Mouse (Mus musculus) left cerebral cortex, adult 9 months (tissue): ENCODE results near the gene Mcam.

ENCODE experiments used
- DNase-seq, 2 experiments: peaks; one replicate each; pipeline ENCODE4 v3.0.0; 2022; ENCODE audit warnings: low spot score in 2 of 2

Gene Mcam

DNA sequence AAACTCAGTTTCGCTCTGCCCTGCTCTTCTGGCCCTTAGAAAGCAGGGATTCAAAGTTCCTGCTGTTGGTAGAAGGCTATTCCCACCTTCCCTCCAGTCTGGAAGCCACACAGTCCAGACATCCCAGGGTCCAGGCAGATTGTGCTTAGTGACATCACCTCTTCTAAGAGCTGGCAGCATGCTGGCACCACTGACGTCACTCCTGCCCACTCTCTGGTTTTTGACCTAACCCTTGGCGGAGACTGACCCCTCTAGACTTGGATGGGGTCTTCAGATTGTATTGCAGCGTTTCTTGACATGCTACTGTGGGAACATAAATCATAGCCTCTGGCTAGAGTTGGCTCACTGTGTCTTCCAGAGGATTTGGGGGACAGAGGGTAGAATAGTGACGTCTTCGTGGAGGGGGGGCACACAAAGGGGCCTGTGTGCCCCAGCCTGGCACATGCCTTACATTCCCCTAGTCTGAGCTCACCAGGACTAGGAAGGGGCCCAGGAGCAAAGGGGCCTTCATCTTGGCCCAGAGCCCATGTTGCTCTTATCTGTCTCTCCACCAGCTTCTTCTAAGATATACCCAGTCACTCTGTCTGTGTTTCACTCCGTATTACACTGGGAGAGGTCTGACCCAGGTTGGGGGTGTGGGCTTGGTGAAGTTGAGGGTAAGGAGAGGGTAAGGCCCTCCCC lies 1.6 kb downstream of the Mcam start:
- DNase-seq = no peak

DNA sequence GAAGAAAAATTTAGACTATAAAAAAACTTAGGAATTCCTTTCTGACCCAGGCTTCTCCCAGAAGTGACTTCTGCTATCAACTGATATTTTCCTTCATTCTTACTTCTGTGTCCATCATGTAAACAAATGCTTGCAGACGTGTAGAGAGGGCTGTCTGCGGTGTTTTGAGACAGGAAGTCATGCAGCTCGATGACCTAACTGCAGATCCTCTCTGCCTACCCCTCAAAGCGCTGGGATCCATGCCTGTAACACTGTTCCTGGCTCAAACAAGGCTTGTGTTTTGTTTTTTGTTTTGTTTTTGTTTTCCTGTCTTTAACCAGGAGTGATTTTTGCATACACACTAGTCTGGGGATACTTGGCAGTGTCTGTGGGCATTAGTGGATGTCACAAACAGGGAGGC lies 3.6 kb downstream of the Mcam start:
- no peak for DNase-seq

DNA sequence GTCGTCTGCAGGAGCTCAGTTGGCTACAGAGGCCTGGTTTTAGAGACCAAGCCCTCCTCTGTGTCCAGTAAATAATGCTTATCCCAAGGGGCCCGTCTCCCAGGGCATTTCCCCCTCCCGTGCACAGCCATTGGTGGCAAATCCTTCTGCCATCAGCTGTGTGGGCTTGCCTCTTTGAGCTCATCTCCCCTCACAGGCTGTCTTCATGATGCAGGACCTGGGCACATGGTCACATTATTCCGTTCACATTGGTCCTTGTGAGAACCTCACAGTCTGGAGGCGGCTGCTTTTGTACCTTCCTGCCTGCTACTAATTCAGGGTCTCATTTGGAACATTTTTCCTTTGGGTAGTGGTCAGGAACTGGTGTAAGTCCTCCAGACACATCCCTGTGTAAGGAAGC lies 7.7 kb downstream of the Mcam start:
- DNase-seq = no peak

DNA sequence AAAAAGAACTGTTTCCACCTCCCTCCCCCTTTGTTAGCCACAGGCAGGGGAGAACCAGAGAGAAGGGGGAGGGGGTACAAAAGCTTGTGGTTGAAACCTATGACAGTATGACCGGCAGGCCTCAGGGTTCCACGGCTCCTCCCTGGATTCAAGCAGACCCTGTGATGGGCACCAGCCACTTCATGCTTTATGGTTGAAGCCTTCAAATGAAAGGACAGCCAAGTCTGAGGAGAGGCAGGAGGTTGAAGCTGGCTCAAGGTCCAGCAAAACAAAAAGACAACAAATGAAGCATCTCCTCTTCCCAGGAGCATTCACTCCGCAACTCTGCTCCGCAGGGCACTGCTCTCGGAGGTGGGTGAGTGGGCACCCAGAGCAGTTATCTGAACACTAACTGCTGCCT lies 9.2 kb downstream of the Mcam start:
- DNase-seq = no peak

DNA sequence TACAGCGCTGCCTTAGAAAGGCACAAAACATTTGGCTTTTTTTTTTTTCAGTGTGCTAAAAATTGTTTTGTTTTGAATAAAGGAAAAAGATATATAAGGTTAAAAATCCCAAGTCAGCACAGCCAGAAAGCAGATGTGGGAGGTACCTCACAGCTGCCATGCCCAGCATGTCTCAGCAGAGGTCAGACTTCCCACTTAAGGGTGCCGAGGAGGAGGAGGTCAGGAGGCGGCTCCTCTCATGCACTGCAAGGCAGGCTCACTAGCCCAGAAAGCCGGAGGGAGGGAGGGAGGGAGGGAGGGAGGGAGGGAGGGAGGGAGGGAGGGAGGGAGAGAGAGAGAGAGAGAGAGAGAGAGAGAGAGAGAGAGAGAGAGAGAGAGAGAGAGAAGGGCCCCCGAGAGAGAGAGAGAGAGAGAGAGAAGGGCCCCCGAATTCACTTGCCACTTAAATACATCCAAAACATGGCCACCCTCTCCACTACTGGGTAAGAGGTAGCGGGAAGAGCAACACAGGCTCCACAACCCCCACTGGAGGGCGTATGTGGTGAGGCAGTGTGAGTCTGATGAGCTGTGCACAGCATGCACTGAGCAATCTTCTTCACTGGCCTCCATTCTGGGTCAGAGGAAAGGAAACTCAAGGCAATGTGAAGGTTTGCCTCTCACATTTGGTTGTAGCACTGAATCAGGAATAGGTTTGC lies 9.9 kb downstream of the Mcam start:
- DNase-seq = no peak

DNA sequence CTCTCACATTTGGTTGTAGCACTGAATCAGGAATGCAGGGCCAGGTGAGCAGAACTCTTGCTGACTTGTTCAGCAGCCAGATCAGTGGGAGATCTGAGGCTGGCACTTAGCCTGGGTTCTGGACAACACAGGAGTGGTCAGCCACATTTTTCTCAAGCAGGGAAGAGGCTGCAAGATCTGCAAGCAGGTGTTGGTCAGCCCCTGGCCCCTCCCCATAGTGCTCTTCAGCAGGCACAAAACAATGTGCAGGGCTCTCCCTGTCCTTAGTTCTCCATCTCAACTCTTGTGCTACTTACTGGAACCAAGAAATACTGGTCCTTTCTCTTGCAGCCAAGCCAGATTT lies 10.4 kb downstream of the Mcam start:
- DNase-seq = no peak

DNA sequence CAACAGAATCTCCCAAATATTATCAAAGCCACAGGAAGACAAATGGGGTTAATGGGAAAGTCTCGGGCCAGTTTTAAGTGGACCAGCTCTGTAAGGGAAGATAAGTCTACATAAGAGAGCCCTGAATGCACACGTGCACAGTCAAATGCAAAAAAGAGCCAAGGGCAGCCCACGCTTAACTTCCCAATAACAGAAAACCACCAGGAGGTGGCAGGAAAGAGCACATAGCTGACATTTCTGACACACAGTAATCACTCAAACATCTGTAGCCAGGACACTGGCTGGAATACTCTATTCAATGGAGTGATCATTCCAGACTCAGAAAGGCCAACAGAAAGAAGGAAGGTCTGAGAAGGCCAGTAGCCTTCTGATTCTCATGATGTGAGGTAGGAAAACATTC lies 13.0 kb downstream of the Mcam start:
- DNase-seq = no peak

DNA sequence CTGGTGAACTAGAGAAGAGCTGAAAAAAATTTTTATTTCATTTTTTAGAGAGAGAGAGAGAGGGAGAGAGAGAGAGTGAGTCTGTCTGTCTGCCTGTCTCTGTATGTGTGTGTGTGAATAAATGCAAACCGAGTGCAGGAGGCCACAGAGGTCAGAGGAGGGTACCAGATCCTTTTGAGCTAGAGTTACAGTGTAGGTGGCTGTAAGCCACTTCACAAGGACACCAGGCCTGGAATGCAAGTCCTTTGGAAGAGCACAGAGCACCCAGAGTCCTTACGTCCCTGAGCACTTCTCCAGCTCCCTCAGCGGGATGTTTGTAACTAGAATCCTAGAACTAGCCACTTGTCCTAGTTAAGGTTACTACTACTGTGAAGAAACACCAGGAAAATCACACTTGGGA lies 25.6 kb downstream of the Mcam start:
- DNase-seq = no peak

DNA sequence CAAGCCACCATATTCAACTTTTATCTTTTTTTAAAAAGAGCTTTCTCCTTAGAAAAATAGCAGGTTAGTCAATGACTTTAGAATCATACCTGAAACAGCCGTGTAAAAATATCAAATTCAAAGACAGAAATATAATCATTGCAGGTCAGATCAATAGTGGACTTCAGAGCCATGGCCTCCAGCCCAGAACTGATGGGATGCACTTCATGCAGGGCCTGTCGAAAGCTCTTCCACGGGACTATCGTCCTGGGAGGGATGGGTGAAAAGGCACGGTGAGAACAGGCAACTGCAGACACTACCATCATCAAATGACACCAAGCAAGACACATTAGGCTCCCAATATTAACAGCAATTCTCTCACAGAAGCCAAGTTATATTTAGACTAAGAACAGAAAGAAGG lies 34.7 kb downstream of the Mcam start:
- DNase-seq = no peak

DNA sequence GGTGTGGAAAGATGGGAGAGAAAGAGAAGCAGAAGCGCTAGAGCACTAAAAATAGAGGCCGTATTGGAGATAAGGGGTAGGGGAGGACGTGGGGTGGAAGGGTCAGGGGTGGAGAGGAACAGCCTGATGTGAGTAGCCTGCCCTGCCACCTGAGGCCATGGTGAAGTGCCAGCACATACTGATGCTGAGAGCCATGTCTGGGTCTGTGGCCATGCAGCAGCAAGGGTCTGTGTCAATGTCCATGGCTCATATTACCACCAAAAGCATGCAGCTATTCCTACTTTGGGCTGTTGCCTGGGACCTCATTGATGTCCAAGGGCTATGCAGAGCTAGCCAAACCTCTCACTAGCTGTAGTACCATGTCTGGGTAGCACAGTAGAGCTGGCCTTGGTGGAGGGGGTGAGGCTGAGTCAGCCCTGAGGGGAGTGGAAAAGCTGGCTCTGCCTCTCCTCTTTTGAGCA lies 36.5 kb downstream of the Mcam start:
- no peak for DNase-seq

DNA sequence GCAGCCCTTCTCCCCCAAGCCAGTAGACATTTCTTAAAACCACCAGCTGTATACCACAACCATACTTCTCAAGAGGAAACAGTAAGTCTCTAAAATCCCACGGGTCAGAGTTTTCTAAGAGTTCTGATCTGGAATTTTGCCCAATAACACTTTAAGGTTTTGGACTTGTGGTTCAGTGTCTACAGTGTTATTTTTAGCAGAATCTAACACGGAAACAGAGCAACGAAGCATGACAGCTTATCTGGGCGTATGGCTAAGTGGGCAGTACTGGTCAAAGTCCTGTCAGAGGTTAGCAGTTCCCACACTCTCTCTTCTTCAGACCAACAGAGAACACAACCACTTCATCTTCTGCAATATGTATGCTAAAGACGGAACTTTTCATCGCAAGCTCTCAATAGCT lies 41.3 kb downstream of the Mcam start:
- no peak for DNase-seq

DNA sequence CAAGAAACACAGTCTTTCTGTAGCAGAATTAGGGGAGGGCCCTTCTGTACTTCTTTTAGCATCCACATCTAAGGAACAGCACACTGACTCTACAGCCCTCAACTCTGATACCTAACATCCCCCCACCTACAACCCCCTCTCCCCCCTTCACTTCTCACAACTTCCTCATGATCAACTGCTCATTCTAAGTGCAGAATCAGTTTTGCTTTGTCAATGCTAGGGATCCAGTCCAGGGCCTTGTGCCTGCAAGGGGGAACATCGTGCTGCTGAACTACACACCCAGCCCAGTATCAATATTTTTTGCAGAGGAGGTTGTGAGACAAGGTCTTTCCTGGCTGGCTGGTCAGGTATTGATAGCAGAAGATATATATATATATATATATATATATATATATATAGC lies 41.7 kb downstream of the Mcam start:
- no peak for DNase-seq

DNA sequence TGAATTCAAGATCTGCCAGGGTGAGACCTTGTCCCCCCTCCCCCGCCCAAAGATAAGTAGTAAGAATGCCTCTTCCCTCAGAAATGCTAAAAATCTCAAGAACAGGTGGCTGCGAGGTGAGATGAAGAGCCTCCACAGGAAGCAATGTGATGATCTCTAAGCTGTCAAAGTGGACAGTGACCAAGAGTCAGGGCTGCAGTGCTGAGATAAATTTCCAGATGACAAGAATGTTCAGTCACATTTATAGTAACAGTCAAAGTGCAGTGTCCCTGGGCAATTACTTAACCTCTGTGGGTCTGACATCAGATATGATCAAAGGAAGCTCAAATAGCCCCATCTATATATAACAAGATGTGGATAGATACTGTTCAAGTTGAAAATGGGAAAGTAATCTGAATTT lies 43.1 kb downstream of the Mcam start:
- DNase-seq = no peak

DNA sequence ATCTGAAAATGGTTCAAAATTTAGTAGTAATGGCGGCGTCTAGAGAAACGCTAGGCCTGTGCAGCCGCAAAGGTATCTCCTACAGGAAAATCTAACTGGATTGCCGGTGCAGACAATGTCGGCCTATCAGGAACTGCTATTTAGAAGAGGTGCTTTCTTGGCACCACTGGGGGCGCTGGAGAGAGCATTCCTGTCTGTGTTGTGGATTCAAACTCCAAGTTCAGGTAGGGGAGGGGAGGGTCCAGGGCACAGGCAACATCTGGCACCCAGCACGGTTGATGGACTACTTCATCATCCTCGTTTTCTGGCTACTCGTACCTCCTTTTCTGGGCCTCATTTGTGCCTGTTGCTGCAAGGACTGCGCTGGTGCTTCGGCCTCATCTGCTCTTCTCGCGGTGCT lies 44.1 kb downstream of the Mcam start:
- no peak for DNase-seq

DNA sequence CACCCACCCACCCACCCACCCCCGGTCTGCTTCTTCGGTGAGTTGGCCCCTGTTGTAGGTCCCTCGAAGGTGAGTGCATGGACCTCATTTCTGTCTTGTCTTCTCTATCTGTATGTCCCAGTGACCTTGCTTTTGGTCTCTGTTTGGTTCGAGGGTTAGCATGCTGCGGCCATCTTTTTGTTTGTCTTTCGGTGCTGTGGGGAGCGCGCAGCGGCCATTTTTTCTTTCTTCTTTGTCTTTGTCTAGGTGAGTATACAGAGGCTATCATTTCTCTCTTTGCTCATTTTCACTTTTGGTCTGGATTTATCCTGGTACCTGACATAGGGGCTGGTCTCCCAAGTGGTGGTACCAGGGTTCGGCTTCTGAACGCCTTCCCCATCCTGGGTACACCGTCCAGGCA lies 44.5 kb downstream of the Mcam start:
- no peak for DNase-seq

DNA sequence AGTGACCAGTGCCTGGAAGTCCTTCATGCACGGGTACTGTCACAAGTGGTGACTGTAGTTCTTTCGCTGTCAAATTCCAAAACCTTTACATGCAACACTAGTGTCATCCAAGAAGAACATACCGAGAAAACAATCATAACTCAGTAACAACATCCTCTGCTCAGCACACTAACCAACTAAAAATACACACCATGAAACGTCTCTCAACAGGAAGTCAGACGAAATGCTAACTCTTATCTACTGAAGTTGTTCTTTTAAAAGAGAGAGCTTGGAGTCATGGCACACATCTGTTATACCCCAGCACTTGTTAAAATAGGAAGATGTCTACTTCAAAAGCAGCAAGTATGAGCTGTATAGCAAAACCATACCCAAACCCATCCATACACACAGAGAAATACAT lies 47.3 kb downstream of the Mcam start:
- DNase-seq = no peak

DNA sequence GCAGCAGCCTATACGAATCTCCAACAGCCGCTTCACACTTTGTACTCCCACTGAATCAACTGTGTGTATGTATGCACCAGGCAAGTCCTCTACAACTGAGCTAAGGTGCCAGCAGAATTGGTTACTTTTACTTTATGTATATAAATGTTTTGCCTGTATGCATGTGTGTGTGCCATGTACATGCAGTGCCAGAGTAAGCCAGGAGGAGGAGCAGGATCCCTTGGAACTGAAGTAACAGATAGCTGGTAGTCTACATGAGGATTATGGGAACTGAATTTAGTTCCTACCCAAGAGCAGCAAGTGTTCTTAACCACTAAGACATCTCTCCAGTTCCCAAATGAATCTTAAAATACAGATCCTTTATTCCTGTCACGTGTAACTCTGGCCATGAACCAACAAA lies 48.0 kb downstream of the Mcam start:
- DNase-seq = peak in 1 of 2 experiments; percentile 18

DNA sequence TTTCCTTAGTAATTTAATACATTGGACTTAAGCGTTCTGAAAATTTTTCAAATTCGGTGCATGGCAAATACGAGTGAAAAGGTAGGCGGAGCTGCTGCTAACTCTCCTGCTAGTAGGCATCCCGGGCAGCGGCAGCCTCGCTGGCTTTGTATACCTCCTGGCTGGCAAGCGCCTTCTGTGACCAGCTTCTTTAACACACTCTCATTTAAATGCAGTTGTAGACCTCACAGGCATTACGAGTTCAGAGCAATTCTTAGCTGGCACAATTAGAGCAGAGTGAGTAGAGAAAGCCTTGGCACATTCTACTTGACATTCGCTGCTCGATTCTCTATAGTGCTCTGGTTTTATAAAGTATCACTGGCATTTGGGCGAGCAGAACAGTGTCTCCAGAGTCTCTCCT lies 54.0 kb downstream of the Mcam start:
- DNase-seq = peak in 1 of 2 experiments; percentile 34

DNA sequence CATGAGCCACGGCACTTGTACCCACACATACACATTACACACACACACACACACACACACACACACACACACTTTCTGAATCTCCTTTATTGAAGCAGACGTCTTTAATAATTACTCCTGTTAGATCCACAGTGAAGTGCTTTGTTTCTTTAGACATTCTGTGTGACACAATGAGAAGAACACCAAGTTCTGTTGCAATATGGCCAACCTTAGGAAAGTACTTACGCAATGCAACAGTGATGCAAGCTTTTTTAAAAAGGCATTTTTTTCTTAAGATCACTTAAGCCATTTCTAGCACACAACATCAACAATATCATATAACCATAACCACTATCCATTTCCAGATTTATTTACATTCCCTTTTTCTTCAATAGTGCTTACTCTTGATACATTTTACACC lies 56.9 kb downstream of the Mcam start:
- DNase-seq = no peak

DNA sequence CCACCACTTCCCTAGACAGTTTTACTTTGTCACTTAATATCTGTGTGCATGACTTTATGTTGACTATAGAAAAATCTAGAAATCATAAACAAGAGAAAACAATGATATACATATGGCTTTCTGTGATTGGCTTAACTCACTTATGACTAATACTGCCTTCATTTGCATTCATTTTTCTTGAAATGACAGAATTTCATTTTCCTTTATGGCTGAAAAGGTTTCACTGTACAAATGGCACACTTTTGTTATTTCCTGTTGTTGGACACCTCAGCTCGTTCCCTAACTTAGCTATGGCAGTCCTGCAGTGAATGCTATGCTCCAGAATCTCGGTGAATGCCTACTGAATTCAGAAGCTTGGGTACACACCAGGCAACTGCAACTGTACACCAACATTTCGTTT lies 58.0 kb downstream of the Mcam start:
- DNase-seq = no peak
